Mouse (Mus musculus) MN1 (cell line): ENCODE measurements around the gene Isg20.

ENCODE experiments used
- DNase-seq: peaks from one replicate; pipeline ENCODE4 v3.0.0-alpha.2; 2016; ENCODE audit warnings: low spot score

The Isg20 gene

DNA sequence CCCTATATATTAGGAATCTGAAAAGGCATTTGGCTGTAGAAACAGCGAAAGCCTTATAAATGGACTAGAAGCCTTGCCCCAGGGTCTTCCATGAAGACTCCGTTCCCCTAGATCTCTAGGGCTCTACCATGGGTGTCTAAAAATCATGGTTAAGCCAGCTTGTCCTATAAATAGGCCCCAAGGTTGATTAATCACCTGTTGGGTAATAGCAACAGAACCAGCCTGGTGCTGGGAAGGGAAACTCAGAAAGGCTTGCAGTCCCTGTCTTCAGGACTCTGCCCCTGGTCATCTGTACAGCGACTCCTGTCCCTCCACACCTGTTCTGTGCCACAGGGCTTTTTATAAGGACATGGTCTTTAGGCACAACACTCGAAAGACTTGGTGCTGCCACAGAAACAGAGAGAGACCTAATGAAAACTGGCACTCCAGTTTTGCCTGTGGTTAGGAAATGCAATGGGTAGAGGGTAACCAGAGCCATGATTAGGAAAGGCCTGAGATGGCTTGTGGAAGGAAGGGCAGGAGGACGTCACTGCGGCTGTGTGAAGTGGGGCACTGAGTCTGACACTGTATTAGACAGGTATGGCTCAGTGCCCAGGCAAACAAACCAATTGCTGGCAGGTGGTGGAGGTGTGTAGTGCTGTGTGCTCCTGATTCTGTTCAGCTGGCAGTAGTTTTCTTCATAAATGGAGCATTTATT, 9.9 kb upstream of the Isg20 start:
- DNase-seq, result no peak

DNA sequence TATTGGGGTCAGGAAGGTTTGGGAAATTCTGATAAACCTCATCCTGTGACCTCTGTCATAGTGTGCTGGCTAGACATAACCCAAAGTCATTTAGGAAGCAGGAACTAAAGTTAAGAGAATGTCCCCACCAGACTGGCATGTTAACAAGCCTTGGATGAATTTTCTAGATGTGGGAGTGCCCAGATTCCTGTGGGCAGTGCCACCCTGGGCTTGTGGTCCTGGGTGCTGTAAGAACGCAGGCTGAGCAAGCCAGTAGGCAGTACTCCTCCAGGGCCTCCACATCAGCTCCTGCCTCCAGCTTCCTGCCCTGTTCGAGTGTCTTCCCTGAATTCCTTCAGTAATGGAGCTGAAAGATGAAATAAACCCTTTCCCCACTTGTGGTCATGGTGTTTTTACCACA, 9.0 kb upstream of the Isg20 start:
- DNase-seq, result no peak

DNA sequence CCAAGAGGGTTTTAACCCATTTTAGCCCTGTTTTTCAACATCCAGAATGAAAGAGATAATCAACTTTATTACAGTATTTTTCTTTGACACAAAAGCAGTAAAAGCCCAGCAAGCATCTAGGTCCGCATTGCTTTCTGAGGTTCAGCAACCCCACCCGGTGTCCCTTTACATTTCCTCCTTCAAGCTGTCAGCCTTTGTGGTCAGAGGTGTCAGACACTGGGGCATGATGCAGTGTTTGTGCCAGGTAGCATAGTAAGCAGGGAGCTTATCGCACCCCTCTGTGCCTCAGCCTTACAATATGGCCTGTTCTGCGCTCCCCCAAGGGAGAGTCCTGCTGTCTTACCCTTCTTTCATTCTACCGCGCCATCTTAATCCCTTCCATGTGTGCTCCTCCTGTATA, 4.2 kb upstream of the Isg20 start:
- DNase-seq, result no peak

DNA sequence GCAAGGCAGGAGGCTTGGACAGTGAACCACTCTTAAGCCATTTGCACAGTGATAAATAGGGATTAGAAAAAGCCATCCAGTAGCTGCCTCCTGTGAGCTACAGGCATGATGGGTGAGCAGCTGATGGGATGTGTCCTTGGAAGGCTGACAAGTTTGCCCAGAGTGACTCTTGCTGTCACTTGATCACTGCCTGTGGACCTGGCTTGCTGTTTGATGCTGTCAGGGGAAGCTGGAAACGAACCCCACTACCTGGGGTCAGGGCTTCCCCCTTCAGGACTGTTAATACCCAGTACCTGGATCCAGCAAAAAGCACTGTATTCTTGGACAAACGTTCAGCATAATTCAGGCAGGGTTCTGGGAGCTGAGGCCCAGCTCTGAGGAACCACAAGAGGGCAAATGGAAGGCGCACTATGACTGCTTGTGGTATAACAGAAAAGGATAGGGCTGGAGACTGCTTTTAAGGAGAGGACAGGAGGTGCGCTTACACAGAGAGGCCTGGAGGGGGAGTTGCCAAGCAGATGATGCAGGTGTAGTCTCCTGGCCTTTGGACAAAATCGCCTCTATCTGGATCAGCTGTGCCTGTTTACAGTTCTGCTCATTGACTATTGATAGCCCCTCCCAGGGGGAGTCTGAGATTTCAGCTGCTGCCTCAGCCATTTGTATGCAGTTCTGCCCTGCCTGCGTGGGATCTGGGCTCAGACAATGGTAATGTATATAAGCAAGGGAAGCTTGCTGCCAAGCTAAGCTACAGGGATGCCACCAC, 2.7 kb upstream of the Isg20 start:
- no peak for DNase-seq

DNA sequence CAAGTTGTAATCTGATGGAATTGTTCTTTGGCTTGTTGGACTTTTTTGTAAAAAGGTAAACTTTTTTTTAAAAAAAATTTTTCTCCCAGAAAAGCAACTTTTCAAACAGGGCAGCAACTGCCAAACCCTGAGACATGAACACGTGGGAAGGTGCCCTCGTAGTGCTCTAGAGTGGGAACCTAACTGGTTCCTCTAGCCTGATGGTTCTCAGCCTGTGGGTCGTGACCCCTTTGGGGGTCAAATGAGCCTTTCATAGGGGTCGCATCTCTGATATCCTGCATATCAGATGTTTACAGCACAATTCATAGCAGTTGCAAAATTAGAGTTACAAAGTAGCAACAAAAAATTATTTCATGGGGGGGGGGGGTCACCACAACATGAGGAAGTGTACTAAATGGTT, 2.0 kb upstream of the Isg20 start:
- DNase-seq, result no peak

DNA sequence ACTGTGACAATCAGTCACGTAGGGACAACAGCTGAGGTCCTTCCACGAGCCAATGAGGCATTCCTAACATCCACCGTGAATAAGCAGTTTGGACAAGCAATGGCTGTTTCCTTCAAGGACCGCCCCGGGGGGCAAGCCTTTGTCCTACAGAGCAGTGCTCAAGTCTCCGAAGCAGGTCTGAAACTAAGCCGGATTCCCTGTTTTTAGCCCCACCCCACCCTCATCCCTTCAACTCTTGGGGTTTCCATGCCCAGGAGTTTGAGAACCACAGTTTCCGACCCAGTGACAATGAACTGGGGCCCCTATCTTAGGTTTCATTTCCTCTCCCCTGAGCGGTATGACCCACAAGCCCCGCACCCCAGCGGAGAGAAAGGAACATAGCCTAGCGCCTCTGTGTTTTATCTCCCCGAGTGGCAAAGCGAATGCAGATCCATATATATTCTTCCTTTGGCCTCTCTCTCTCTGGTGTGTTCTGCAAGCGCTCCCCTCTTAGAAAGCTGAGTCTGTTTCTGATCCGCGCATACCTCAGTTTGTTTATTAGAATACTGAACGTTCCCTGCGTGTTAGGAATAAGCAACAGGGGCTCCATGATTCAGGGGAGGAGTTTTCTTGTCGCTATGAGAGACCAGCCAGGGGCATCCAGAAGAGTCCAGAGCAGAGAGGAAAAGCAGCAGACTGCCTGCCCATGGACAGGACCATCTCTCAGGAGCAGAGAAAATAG, 811 bp upstream of the Isg20 start:
- DNase-seq, result no peak

DNA sequence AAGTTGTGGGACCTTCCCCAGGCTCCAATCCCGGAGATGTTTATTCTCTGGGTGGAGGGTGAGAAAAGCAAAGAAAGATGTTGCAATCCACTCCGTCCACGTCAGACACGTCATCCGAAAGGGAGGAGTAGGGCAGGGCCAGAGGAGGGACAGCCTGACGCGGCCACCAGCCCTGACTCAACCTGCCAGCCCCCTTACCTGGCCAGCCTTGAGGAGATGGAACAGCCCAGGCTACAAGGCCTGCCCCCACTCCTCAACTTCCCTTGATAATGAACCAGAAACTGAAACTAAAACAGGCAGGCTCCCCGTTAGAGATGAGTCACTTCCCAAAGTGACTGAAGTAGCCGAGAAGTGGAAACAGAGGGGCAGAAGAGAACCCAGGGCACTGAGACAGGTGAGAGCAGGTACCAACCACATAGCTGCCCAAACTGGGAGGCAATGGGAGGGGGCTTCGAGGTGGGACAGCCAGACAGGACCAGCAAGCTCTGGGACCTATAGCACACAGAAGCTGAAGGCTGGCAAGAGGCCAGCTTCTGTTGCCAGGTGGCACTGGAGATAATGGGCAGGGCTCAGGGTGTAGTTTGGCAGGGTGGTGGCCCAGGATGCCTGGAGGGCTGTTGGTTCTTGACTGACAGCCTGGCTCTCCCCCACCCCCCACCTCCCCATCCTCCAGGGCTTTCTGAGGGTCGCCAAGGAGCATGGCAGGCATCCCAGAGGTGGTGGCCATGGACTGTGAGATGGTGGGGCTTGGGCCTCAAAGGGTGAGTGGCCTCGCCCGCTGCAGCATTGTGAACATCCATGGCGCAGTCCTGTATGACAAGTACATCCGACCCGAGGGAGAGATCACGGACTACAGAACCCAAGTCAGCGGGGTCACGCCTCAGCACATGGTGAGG, 673 bp downstream of the Isg20 start:
- DNase-seq, result peak; percentile 69

DNA sequence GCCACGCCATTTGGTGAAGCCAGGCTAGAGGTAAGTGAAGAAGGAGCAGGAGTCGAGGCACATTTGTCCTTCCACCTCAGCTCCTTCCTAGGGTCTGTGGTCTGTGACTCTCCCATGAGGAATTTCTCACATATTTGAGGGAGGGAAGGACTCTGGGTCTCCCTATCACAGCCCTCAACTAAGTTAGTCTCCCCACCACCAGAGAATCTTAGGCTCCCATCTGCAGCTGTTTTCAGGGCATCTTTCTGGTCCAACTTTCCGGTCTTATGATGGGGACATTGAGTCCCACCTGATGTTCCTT, 1.3 kb downstream of the Isg20 start:
- no peak for DNase-seq

DNA sequence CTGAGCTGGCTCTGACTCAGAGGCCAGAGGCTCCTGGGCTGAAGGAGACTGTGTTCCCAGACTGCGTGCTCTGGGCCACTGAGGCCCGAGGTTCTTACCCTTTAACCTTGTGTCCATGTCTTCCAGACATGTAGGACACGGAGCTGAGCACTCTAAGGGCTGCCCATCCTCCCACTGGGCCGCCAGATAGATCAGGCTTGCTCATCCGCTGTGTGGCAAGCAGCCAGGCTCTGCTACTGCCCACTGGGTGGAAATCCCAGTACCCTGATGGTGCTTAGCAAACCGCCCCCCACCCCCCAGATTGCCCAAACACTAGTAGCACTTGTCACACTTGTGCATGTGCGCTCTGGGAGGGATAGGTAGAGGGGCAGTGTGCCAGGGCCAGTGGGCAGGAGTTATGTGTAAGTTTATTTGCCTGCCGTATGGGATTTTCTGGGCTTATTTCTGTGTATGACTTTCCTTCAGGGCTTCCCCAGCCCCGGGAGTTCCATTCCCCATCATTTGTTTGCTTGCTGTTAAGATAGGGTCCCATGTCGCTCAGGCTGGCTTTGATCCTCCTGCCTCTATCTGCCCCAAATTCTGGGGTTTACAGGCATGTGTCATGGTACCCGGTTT, 1.8 kb downstream of the Isg20 start:
- DNase-seq, result peak; percentile 17

DNA sequence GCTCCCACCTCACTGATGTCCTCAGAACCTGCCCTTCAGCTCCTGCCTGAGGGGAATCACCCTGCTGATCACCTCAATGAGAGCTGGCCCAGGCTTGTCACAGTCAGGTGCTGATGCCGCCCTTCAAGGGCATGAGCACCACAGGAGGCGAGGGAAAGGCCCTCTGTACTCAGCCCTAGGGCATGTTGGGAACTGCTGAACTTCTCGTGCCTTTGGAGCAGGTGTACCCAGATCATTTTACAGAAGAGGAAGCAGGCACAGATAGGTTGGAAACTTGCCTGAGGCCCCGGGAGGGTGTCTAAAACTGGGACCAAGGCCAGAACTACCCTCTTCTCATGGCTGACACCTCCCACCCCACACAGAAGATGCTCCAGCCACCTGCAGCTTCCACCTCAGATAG, 5.5 kb downstream of the Isg20 start:
- DNase-seq, result no peak

DNA sequence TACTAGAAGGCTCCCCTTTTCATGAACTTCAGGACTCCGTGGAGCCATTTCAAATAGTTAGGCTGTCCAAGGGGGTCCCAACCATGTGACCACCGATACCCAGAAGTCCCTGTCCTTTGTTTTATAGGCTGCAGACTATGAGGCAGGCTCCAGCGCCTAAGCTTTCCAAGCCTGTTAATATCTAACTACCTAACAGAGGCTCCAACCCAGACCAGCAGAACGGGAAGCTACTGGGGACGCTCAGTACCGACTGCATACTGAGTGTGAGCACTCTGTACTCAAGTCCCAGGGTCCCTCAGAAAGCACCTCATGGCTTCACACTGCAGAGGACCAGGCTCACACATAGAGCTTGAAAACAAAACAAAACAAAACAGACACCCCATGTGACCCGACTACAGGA, 9.3 kb downstream of the Isg20 start:
- no peak for DNase-seq

DNA sequence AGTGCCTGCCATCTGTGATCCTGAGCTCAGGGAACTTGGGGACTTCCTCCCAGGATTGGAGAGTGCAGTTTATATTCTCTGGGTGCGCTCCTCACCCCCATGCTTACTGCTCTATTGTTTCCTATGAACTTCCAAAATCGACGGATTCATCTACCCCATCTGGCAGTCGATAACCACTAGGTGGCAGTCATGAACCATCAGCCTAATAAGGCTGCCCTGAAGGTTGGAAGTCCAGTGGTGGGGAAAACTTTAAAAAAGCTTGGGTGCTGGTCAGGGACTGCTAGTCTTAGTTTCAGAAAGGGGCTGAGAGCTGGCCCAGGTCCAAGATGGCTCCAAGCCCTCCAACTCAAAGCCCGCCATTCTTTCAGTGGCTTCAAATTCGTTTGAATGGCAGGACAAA, 11.1 kb downstream of the Isg20 start:
- DNase-seq, result peak; percentile 82

DNA sequence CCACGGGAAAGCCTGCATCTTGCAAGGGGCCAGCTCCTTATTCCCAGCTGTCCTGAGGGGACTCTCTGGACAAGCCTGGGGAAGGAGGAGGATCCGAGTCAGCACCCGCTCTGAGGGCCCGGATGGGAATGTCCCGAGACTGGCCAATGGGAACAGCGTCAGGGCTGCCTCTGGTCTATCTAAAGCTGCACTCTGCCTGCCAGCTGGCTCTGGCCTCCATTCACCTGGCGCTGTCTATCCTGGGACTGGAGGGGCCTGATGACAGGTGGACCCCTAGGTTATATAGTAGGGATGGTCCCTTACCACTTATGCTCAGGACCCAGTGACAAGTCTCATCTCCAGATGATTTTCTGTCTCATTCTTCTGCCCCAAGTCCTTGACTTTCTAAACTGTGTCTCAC, 11.6 kb downstream of the Isg20 start:
- no peak for DNase-seq

DNA sequence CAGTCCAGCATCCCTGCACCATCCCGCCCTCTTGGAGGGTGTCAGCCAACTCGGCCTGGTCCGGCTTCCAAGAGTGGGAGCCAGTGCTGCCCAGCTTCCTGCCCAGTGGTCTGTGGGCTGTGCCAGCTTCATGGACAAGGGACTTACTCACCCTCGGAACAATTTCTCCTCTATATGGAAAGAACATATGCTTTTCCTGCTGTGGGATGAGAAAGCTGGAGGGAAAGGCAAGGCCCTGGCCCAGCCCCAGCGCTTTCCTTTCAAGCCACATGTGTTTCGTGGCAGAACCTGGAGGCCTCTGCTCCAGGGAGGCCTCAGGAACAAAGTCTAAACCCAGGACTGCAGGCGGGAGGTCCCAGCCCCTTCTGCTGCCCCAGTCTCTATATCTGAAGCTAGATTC, 12.5 kb downstream of the Isg20 start:
- no peak for DNase-seq

DNA sequence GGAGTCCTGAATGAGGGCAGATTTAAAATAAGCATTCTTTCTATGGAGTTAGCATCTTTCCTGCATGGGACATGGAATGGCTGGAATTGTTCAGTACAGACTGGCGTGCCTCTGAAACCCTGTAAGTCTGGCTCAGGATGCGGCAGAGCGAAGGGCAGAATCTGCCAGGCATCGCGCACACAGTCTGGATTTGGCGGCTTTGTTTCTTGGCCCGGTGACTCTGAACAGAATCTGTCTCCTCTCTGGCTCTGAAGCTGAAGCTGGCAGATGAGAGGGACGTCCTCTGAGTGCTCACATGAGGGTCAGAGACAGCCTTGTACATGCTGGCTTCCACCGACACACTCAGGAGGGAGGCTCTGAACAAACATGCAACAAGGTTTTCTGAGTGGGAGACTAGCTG, 12.9 kb downstream of the Isg20 start:
- no peak for DNase-seq

DNA sequence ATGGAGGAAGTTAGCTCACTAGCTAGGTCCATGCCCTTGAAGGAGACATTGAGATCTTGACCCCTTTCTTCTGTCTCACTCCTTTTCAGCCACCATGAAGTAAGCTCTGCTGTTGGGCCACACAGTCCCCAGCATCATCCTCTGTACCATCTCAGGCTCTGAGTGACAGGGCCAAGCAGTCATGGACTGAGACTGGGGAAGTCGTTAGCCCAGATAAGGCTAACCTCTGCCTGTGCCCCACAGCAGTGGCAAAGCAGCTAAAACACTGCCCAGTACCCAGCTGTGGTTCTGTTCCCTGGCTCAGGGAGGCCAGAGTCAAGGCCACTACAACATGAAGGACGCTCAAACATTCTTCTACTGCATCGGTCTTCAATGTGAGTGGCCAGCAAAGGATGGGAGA, 14.0 kb downstream of the Isg20 start:
- DNase-seq, result no peak

DNA sequence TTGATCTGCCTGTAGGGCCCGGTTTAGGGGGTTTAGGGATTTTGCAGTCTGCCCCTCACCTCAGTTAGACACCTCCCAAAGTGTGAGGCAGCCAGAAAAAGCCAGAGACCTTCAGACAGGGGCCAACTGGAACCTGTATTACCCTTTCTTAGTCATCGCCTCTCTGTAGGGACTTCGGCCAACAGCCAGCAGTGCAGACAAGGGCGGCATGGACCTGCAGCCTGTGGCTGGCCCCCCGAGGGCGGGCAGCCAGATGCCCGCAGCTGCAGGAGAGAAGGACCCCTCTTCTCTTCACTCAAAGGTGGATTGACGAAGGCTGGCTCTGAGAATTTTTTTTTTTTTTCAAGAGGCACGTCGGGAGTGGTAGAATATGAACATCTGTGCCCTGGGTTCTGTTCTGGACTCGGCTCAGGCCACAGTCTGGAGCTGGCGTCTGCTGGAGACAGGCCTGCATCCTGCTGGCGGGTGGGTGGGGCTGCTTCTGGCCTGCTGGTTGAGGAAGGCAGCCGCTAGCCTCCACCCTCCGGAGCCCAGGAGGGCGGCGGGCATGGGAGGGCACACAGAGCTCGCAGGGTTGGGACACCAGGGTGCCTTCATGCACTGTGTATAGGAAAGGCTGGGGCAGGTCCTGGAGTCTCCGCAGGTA, 25.9 kb downstream of the Isg20 start:
- DNase-seq, result peak; percentile 26

DNA sequence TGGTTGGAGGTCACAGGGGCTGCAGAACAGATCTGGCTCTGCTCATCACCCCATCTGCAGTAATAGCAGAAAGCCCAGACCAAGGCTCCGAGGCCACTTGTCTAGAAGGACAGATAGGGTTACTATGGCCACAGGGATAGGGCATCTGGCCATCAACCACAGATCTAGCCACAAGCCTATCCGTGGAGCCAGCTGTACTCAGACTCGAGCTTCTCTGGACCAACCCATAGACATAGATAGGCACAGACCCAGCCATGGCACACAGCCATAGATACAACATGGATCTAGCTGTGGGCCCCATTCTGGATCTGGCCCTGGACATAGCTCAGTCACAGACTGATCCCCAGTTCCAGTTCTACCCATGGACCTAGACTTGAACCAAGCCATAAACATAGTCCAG, 27.7 kb downstream of the Isg20 start:
- no peak for DNase-seq

DNA sequence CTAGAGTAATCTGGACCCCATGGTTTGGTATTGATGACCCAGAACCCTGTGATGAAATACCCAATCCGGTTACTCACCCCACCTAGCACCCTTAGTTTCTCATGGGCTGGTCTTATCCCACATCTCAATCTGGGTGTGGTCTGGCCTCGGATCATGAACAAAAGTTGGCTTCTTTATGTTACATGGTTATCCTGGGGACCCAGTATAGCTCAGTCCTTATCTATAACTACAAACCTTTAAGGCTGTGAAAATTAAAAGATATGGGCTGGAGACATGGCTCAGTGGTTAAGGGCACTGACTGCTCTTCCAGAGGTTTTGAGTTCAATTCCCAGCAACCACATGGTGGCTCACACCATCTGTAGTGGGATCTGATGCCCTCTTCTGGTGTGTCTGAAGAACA, 29.3 kb downstream of the Isg20 start:
- no peak for DNase-seq

DNA sequence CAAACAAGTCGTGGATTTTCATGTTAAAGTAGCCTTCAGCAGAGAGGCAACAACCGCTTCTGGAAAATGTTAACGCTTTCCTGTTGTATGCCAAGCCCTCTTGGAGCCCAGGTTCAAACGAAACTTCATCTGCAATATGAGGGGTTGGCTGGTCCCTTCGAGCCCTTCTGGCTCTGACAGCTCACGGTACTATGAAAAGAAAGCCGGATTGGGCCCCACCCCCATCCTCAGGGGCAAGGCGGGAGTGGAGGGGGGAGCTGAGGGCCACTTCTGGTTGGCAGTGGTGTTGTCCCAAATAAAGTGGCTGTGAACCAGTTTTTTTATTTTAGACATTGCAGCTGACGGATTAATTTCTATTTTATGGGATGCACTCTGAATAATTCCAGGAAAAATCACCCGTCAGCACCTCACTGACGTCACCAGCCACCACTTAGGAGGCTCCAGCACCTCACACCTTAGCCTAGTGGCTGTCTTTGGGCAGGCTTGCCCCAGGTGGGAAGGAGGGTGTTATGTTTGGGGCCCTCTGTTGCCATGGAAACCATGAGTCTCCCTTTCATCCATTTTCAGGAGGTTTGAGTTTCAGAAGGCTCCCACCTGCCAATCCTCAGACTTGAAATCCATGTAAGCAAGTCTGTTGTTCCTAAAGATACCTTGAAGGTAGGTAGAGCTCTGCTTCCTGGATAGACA, 40.8 kb downstream of the Isg20 start:
- DNase-seq, result no peak

DNA sequence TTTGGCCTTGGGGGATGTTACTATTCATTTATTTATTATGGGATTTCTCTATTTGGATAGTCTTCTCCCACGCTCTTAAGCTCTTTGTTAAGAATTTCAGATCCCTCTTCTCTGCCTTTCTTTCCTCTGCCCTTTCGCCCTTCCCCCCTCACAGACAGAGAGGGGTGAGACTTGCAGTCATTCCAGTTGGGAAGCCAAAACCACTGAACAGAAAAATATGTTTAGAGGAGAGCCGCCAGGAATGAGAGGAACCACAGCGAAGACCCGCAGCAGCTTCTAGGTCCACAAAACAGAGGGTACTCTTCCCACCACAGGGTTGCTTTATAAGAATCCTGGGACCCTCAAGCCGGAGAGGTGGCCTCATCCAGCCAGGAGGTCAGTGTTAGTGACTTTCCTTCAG, 41.4 kb downstream of the Isg20 start:
- DNase-seq, result no peak
